Mouse (Mus musculus): ENCODE results near the gene Tcaf1.

Tcaf1 gene

GRCm38 (mm10) chr6:42709291-42710211, at the start of gene Tcaf1:
TSS of gene Tcaf1 (minus strand) at chr6:42710088.
- in situ Hi-C loops (cut with MboI; ENCODE audit: low pct_unique_long_range_greater_than_20kb in 1 of 2, low sequenced_read_pairs in 2 of 2, unreplicated experiment in 1 of 2), result no loop called here

- in situ Hi-C loops (cut with MboI; ENCODE audit: low pct_unique_long_range_greater_than_20kb in 1 of 2, low sequenced_read_pairs in 2 of 2, unreplicated experiment in 1 of 2), result no loop called here
These were observed 46.2 kb upstream of the Tcaf1 start, which contains the start of gene Olfr38 for GRCm38 (mm10) chr6:42756104-42756503. TSS of gene Olfr38 (plus strand) at chr6:42756404.

- in situ Hi-C loops (cut with MboI; ENCODE audit: low pct_unique_long_range_greater_than_20kb in 1 of 2, low sequenced_read_pairs in 2 of 2, unreplicated experiment in 1 of 2), result no loop called here
These were observed 38.0 kb upstream of the Tcaf1 start for GRCm38 (mm10) chr6:42747846-42748245.

- in situ Hi-C loops (cut with MboI; ENCODE audit: low pct_unique_long_range_greater_than_20kb in 1 of 2, low sequenced_read_pairs in 2 of 2, unreplicated experiment in 1 of 2), result no loop called here
These were observed 32.4 kb upstream of the Tcaf1 start for GRCm38 (mm10) chr6:42742303-42742702.

- in situ Hi-C loops (cut with MboI; ENCODE audit: low pct_unique_long_range_greater_than_20kb in 1 of 2, low sequenced_read_pairs in 2 of 2, unreplicated experiment in 1 of 2), result no loop called here
These were observed 29.2 kb upstream of the Tcaf1 start, which contains the start of gene Olfr453 for GRCm38 (mm10) chr6:42739071-42739470. TSS of gene Olfr453 (plus strand) at chr6:42739371.

- in situ Hi-C loops (cut with MboI; ENCODE audit: low pct_unique_long_range_greater_than_20kb in 1 of 2, low sequenced_read_pairs in 2 of 2, unreplicated experiment in 1 of 2), result no loop called here
These were observed 8.1 kb upstream of the Tcaf1 start for GRCm38 (mm10) chr6:42717973-42718372.

- in situ Hi-C loops (cut with MboI; ENCODE audit: low pct_unique_long_range_greater_than_20kb in 1 of 2, low sequenced_read_pairs in 2 of 2, unreplicated experiment in 1 of 2), result no loop called here
These were observed 4.8 kb upstream of the Tcaf1 start for GRCm38 (mm10) chr6:42714668-42715067.

GRCm38 (mm10) chr6:42692517-42693190, 17.2 kb downstream of the Tcaf1 start:
- in situ Hi-C loops (cut with MboI; ENCODE audit: low pct_unique_long_range_greater_than_20kb in 1 of 2, low sequenced_read_pairs in 2 of 2, unreplicated experiment in 1 of 2), result no loop called here

GRCm38 (mm10) chr6:42692154-42692516, 17.8 kb downstream of the Tcaf1 start:
- in situ Hi-C loops (cut with MboI; ENCODE audit: low pct_unique_long_range_greater_than_20kb in 1 of 2, low sequenced_read_pairs in 2 of 2, unreplicated experiment in 1 of 2), result no loop called here

GRCm38 (mm10) chr6:42689761-42690160, 20.1 kb downstream of the Tcaf1 start:
- in situ Hi-C loops (cut with MboI; ENCODE audit: low pct_unique_long_range_greater_than_20kb in 1 of 2, low sequenced_read_pairs in 2 of 2, unreplicated experiment in 1 of 2), result no loop called here

- in situ Hi-C loops (cut with MboI; ENCODE audit: low pct_unique_long_range_greater_than_20kb in 1 of 2, low sequenced_read_pairs in 2 of 2, unreplicated experiment in 1 of 2), result no loop called here
These were observed 22.0 kb downstream of the Tcaf1 start for GRCm38 (mm10) chr6:42687907-42688306.

- in situ Hi-C loops (cut with MboI; ENCODE audit: low pct_unique_long_range_greater_than_20kb in 1 of 2, low sequenced_read_pairs in 2 of 2, unreplicated experiment in 1 of 2), result no loop called here
These were observed 29.8 kb downstream of the Tcaf1 start for GRCm38 (mm10) chr6:42680077-42680476.

- in situ Hi-C loops (cut with MboI; ENCODE audit: low pct_unique_long_range_greater_than_20kb in 1 of 2, low sequenced_read_pairs in 2 of 2, unreplicated experiment in 1 of 2), result no loop called here
These were observed 33.9 kb downstream of the Tcaf1 start for GRCm38 (mm10) chr6:42676011-42676410.

GRCm38 (mm10) chr6:42671767-42672166, 38.1 kb downstream of the Tcaf1 start:
- in situ Hi-C loops (cut with MboI; ENCODE audit: low pct_unique_long_range_greater_than_20kb in 1 of 2, low sequenced_read_pairs in 2 of 2, unreplicated experiment in 1 of 2), result no loop called here

GRCm38 (mm10) chr6:42667722-42668121, 42.2 kb downstream of the Tcaf1 start:
- in situ Hi-C loops (cut with MboI; ENCODE audit: low pct_unique_long_range_greater_than_20kb in 1 of 2, low sequenced_read_pairs in 2 of 2, unreplicated experiment in 1 of 2), result no loop called here

GRCm38 (mm10) chr6:42661739-42662138, 48.1 kb downstream of the Tcaf1 start:
- in situ Hi-C loops (cut with MboI; ENCODE audit: low pct_unique_long_range_greater_than_20kb in 1 of 2, low sequenced_read_pairs in 2 of 2, unreplicated experiment in 1 of 2), result no loop called here

GRCm38 (mm10) chr6:42644912-42645549, 64.9 kb downstream of the Tcaf1 start, which contains the start of gene Tcaf2:
TSS of gene Tcaf2 (minus strand) at chr6:42645254.
- in situ Hi-C loops (cut with MboI; ENCODE audit: low pct_unique_long_range_greater_than_20kb in 1 of 2, low sequenced_read_pairs in 2 of 2, unreplicated experiment in 1 of 2), result no loop called here

GRCm38 (mm10) chr6:42634393-42634792, 75.5 kb downstream of the Tcaf1 start:
- in situ Hi-C loops (cut with MboI; ENCODE audit: low pct_unique_long_range_greater_than_20kb in 1 of 2, low sequenced_read_pairs in 2 of 2, unreplicated experiment in 1 of 2), result no loop called here

GRCm38 (mm10) chr6:42631395-42631794, 78.5 kb downstream of the Tcaf1 start:
- in situ Hi-C loops (cut with MboI; ENCODE audit: low pct_unique_long_range_greater_than_20kb in 1 of 2, low sequenced_read_pairs in 2 of 2, unreplicated experiment in 1 of 2), result no loop called here

Measured in mouse embryonic stem cell (cell line).